Mouse (Mus musculus) E14TG2a.4 (cell line): ENCODE results near the gene Btbd35f23.
"Not testable (repeated sequence)": the region's sequence is repeated elsewhere in the genome, so short reads cannot be mapped to it uniquely, and the experiment has no call there.

Experiments used
- H3K27me3 ChIP-seq: 2 replicates; pipeline ENCODE4 v1.6.1; 2014; ENCODE audit warnings: low read length, control low read depth; ENCODE audit not compliant: insufficient read depth
- H3K36me3 ChIP-seq: 2 replicates; pipeline ENCODE4 v1.6.1; 2014; ENCODE audit warnings: low read length, control low read depth; ENCODE audit not compliant: insufficient read depth
- H3K4me1 ChIP-seq: replicated peaks from 2 replicates; pipeline ENCODE4 v1.6.1; 2014; ENCODE audit warnings: low read depth, low read length, control low read depth
- H3K4me3 ChIP-seq: replicated peaks from 2 replicates; pipeline ENCODE4 v1.5.1; 2014; ENCODE audit warnings: mild to moderate bottlenecking, low read length
- H3K9me3 ChIP-seq: 2 replicates; pipeline ENCODE4 v1.6.1; 2014; ENCODE audit warnings: low read length, control low read depth

Btbd35f23 gene

GRCm38 (mm10) chrX:3076575-3076974 lies at the start of gene Btbd35f23:
TSS of gene Btbd35f23 (plus strand) at chrX:3076875.
- H3K4me1 ChIP-seq, H3K27me3 ChIP-seq, H3K9me3 ChIP-seq, H3K4me3 ChIP-seq, H3K36me3 ChIP-seq: not testable (repeated sequence)
